Mouse (Mus musculus): ENCODE data around the gene Skint1. TPM values are rescaled to one million over a fixed set of nuclear protein-coding genes. Genes with fewer than 3 reads are reported as not detected.
"Not testable (repeated sequence)": the region's sequence is repeated elsewhere in the genome, so short reads cannot be mapped to it uniquely, and the experiment has no call there.

The Skint1 gene
- 1.4 TPM in 1 of 2 replicates, not detected in the other for polyA plus RNA-seq (2011; ENCODE audit: insufficient read depth, insufficient read length, low replicate concordance, missing spikeins)

- no peak for TF ChIP-seq POLR2A (IDR thresholded peaks at IDR 0.05; ENCODE audit: borderline replicate concordance, control insufficient read depth, low read depth, low read length)
- TF ChIP-seq CTCF (IDR thresholded peaks at IDR 0.05; ENCODE audit: control insufficient read depth, insufficient read depth, low read length) = no peak
- Histone ChIP-seq H3K4me3 (replicated peaks; ENCODE audit: control insufficient read depth, low read depth, low read length) (no peak within 1 kb of the TSS), H3K4me1 (ENCODE audit: control insufficient read depth, insufficient read depth, low read length) (no peaks in the 10 kb centered on the region), H3K27ac (ENCODE audit: control insufficient read depth, insufficient read depth, low read depth, low read length, poor library complexity) (no peak within 1 kb of the TSS)
Measured at GRCm38 (mm10) chr4:112005969-112006368, at the start of gene Skint1. Gene Skint1 (plus strand): TSS chr4:112006269.

- H3K27ac ChIP-seq (ENCODE audit: control insufficient read depth, insufficient read depth, low read depth, low read length, poor library complexity) = no peak overlapping the region
- TF ChIP-seq POLR2A (IDR thresholded peaks at IDR 0.05; ENCODE audit: borderline replicate concordance, control insufficient read depth, low read depth, low read length) (no peak), CTCF (IDR thresholded peaks at IDR 0.05; ENCODE audit: control insufficient read depth, insufficient read depth, low read length) (no peak)
- H3K4me3 ChIP-seq (replicated peaks; ENCODE audit: control insufficient read depth, low read depth, low read length) = no peak overlapping the region
- 16% methylated on average over 1 of the region's 1 CpGs for WGBS
- H3K4me1 ChIP-seq (ENCODE audit: control insufficient read depth, insufficient read depth, low read length) = no peaks in the 10 kb centered on the region
Measured at GRCm38 (mm10) chr4:111961309-111961708, 44.8 kb upstream of the Skint1 start.

- H3K27ac ChIP-seq (ENCODE audit: control insufficient read depth, insufficient read depth, low read depth, low read length, poor library complexity); H3K4me3 ChIP-seq (replicated peaks; ENCODE audit: control insufficient read depth, low read depth, low read length); H3K4me1 ChIP-seq (ENCODE audit: control insufficient read depth, insufficient read depth, low read length): not testable (repeated sequence)
- WGBS = 62% methylated on average over 1 of the region's 1 CpGs
Measured at GRCm38 (mm10) chr4:111963241-111963640, 42.8 kb upstream of the Skint1 start.

GRCm38 (mm10) chr4:111963669-111964068 is 42.4 kb upstream of the Skint1 start:
- Histone ChIP-seq H3K4me1 (ENCODE audit: control insufficient read depth, insufficient read depth, low read length) (no peaks in the 10 kb centered on the region), H3K4me3 (replicated peaks; ENCODE audit: control insufficient read depth, low read depth, low read length) (no peak overlapping the region), H3K27ac (ENCODE audit: control insufficient read depth, insufficient read depth, low read depth, low read length, poor library complexity) (no peak overlapping the region)
- WGBS = 73% methylated on average over 3 of the region's 3 CpGs
- TF ChIP-seq CTCF (IDR thresholded peaks at IDR 0.05; ENCODE audit: control insufficient read depth, insufficient read depth, low read length) (no peak), POLR2A (IDR thresholded peaks at IDR 0.05; ENCODE audit: borderline replicate concordance, control insufficient read depth, low read depth, low read length) (no peak)

- Histone ChIP-seq H3K4me3 (replicated peaks; ENCODE audit: control insufficient read depth, low read depth, low read length) (no peak within 1 kb of the TSS), H3K27ac (ENCODE audit: control insufficient read depth, insufficient read depth, low read depth, low read length, poor library complexity) (no peak within 1 kb of the TSS), H3K4me1 (ENCODE audit: control insufficient read depth, insufficient read depth, low read length) (no peaks in the 10 kb centered on the region)
- TF ChIP-seq POLR2A (IDR thresholded peaks at IDR 0.05; ENCODE audit: borderline replicate concordance, control insufficient read depth, low read depth, low read length) (no peak), CTCF (IDR thresholded peaks at IDR 0.05; ENCODE audit: control insufficient read depth, insufficient read depth, low read length) (no peak)
- 83% methylated on average over 1 of the region's 1 CpGs for WGBS
Measured at GRCm38 (mm10) chr4:111972623-111973022, 33.4 kb upstream of the Skint1 start, which contains the start of gene Skint7. Gene Skint7 (plus strand): TSS chr4:111972923.

- Histone ChIP-seq H3K27ac (ENCODE audit: control insufficient read depth, insufficient read depth, low read depth, low read length, poor library complexity) (no peak within 1 kb of the TSS), H3K4me1 (ENCODE audit: control insufficient read depth, insufficient read depth, low read length) (no peaks in the 10 kb centered on the region), H3K4me3 (replicated peaks; ENCODE audit: control insufficient read depth, low read depth, low read length) (no peak within 1 kb of the TSS)
- TF ChIP-seq CTCF (IDR thresholded peaks at IDR 0.05; ENCODE audit: control insufficient read depth, insufficient read depth, low read length) (no peak), POLR2A (IDR thresholded peaks at IDR 0.05; ENCODE audit: borderline replicate concordance, control insufficient read depth, low read depth, low read length) (no peak)
Measured at GRCm38 (mm10) chr4:112071716-112072115, 65.6 kb downstream of the Skint1 start, which contains the start of gene Skint4. Gene Skint4 (plus strand): TSS chr4:112072016.

Other genes with a start within 250 kb of the Skint1 start
- not detected in 2 replicates for gene Slc5a9, start 103.4 kb upstream of the Skint1 start, polyA plus RNA-seq (2011; ENCODE audit: insufficient read depth, insufficient read length, low replicate concordance, missing spikeins)
- not detected in 2 replicates for gene Skint8, start 86.9 kb upstream of the Skint1 start, polyA plus RNA-seq (2011; ENCODE audit: insufficient read depth, insufficient read length, low replicate concordance, missing spikeins)
- not detected in 2 replicates for gene Skint7, start 33.3 kb upstream of the Skint1 start, polyA plus RNA-seq (2011; ENCODE audit: insufficient read depth, insufficient read length, low replicate concordance, missing spikeins)
- gene Skint4, start 65.7 kb downstream of the Skint1 start, polyA plus RNA-seq (2011; ENCODE audit: insufficient read depth, insufficient read length, low replicate concordance, missing spikeins) = 0.36 TPM in 1 of 2 replicates, not detected in the other
- 1.5 TPM in 1 of 2 replicates, not detected in the other for gene Skint3, start 226.0 kb downstream of the Skint1 start, polyA plus RNA-seq (2011; ENCODE audit: insufficient read depth, insufficient read length, low replicate concordance, missing spikeins)